Mouse (Mus musculus) forebrain, embryonic 11.5 days (tissue): ENCODE measurements around the gene Ccr7. TPM values are rescaled to one million over a fixed set of nuclear protein-coding genes. Genes with fewer than 3 reads are reported as not detected.

Experiments used
- ATAC-seq: fragments of 200-750 bp; cut with Nextera tagmentation; replicated peaks from 2 replicates; pipeline ENCODE4 v1.8.0; 2017; ENCODE audit warnings: moderate TSS enrichment; ENCODE audit not compliant: low FRiP score
- DNase-seq: peaks from one replicate; pipeline ENCODE4 v3.0.0-alpha.2; 2017; ENCODE audit warnings: low spot score
- H3K27ac ChIP-seq: fragments of 300-500 bp; sonication (generic); 2 replicates; pipeline ENCODE4 v1.5.1; 2014; ENCODE audit warnings: low read depth, low read length
- H3K27me3 ChIP-seq: fragments of 300-500 bp; sonication (generic); 2 replicates; pipeline ENCODE4 v1.6.1; 2014; ENCODE audit warnings: mild to moderate bottlenecking, low read length, mixed read lengths; ENCODE audit not compliant: control insufficient read depth, insufficient read depth
- H3K36me3 ChIP-seq: fragments of 300-500 bp; sonication (generic); 2 replicates; pipeline ENCODE4 v1.6.1; 2014; ENCODE audit warnings: mild to moderate bottlenecking, low read length, moderate library complexity, mixed read lengths; ENCODE audit not compliant: control insufficient read depth, insufficient read depth
- H3K4me1 ChIP-seq: fragments of 300-500 bp; sonication (generic); replicated peaks from 2 replicates; pipeline ENCODE4 v1.6.1; 2014; ENCODE audit warnings: low read length, mixed read lengths; ENCODE audit not compliant: control insufficient read depth, insufficient read depth
- H3K4me2 ChIP-seq: fragments of 300-500 bp; sonication (generic); 2 replicates; pipeline ENCODE4 v1.6.1; 2014; ENCODE audit warnings: low read depth, mild to moderate bottlenecking, low read length, moderate library complexity, mixed read lengths; ENCODE audit not compliant: severe bottlenecking
- H3K4me3 ChIP-seq: fragments of 300-500 bp; sonication (generic); 2 replicates; pipeline ENCODE4 v1.5.1; 2014; ENCODE audit warnings: low read depth, low read length
- H3K9ac ChIP-seq: fragments of 300-500 bp; sonication (generic); 2 replicates; pipeline ENCODE4 v1.6.1; 2014; ENCODE audit warnings: low read length
- H3K9me3 ChIP-seq: fragments of 300-500 bp; sonication (generic); 2 replicates; pipeline ENCODE4 v1.6.1; 2016; ENCODE audit warnings: low read length, mixed read lengths; ENCODE audit not compliant: control insufficient read depth
- WGBS: fragments of 180-500 bp; shearing (Covaris S2); extraction: QIAGEN DNeasy Blood & Tissue Kit; methylation state at CpG from one replicate; pipeline ENCODE4 v1.1.7; 2014; 5-methylcytosine and 5-hydroxymethylcytosine counted together
- polyA plus RNA-seq: library from polyadenylated mRNA; unstranded; fragments of >200 nt; fragmentation: Nextera tagmentation; extraction: Ambion mirVana; gene quantifications from 2 replicates; pipeline ENCODE4 v1.2.1, GENCODE M21; 2014

Ccr7 gene
- polyA plus RNA-seq, 1 experiment from 2014 or later = 0.31 TPM

GRCm38 (mm10) chr11:99118420-99118819, 36.5 kb downstream of the Ccr7 start:
- H3K27me3 ChIP-seq = no peaks in the 10 kb centered on the region
- no peak overlapping the region for H3K9ac ChIP-seq
- no peak overlapping the region for H3K4me2 ChIP-seq
- WGBS = 100% methylated on average over 1 of the region's 1 CpGs
- no peaks in the 10 kb centered on the region; the same call in 1 of the 2 replicates for H3K9me3 ChIP-seq
- DNase-seq (no peak), ATAC-seq (no peak)
- no peak overlapping the region for H3K27ac ChIP-seq
- H3K36me3 ChIP-seq = no peaks in the 10 kb centered on the region
- peaks cover 7% of the 10 kb centered on the region for H3K4me1 ChIP-seq
- H3K4me3 ChIP-seq = no peak overlapping the region

- 85% methylated on average over 7 of the region's 7 CpGs for WGBS
- Histone ChIP-seq H3K4me2 (no peak overlapping the region), H3K4me3 (no peak overlapping the region), H3K27ac (no peak overlapping the region), H3K4me1 (peaks cover 7% of the 10 kb centered on the region), H3K36me3 (no peaks in the 10 kb centered on the region), H3K9ac (no peak overlapping the region), H3K9me3 (no peaks in the 10 kb centered on the region; the same call in 1 of the 2 replicates), H3K27me3 (no peaks in the 10 kb centered on the region)
- ATAC-seq = no peak
- no peak for DNase-seq
Measured at GRCm38 (mm10) chr11:99117907-99118306, 37.0 kb downstream of the Ccr7 start.

GRCm38 (mm10) chr11:99115940-99116339, 38.9 kb downstream of the Ccr7 start:
- no peaks in the 10 kb centered on the region for H3K36me3 ChIP-seq
- DNase-seq (no peak), ATAC-seq (no peak)
- H3K4me1 ChIP-seq = peaks cover 8% of the 10 kb centered on the region
- H3K9ac ChIP-seq = no peak overlapping the region
- no peaks in the 10 kb centered on the region; the same call in 1 of the 2 replicates for H3K9me3 ChIP-seq
- H3K4me2 ChIP-seq = no peak overlapping the region
- 80% methylated on average over 6 of the region's 6 CpGs for WGBS
- H3K27me3 ChIP-seq = no peaks in the 10 kb centered on the region
- no peak overlapping the region for H3K4me3 ChIP-seq
- H3K27ac ChIP-seq = no peak overlapping the region

GRCm38 (mm10) chr11:99113111-99113510, 41.8 kb downstream of the Ccr7 start:
- Histone ChIP-seq H3K27ac (peak overlapping the region; percentile 50), H3K36me3 (no peaks in the 10 kb centered on the region), H3K4me2 (no peak overlapping the region), H3K9ac (no peak overlapping the region), H3K27me3 (no peaks in the 10 kb centered on the region), H3K4me3 (no peak overlapping the region), H3K4me1 (peaks cover 2% of the 10 kb centered on the region; the same call in 1 of the 2 replicates), H3K9me3 (no peaks in the 10 kb centered on the region; the same call in 1 of the 2 replicates)
- DNase-seq (no peak), ATAC-seq (no peak)
- WGBS = 0% methylated on average over 3 of the region's 3 CpGs

GRCm38 (mm10) chr11:99112700-99113099, 42.2 kb downstream of the Ccr7 start:
- 25% methylated on average over 5 of the region's 5 CpGs for WGBS
- no peak overlapping the region for H3K4me3 ChIP-seq

GRCm38 (mm10) chr11:99111631-99112030, 43.2 kb downstream of the Ccr7 start:
- Histone ChIP-seq H3K9ac (no peak overlapping the region), H3K4me2 (no peak overlapping the region), H3K4me1 (peaks cover 2% of the 10 kb centered on the region; the same call in 1 of the 2 replicates), H3K4me3 (no peak overlapping the region), H3K27ac (no peak overlapping the region), H3K27me3 (no peaks in the 10 kb centered on the region), H3K36me3 (no peaks in the 10 kb centered on the region), H3K9me3 (no peaks in the 10 kb centered on the region; the same call in 1 of the 2 replicates)
- DNase-seq (no peak), ATAC-seq (no peak)
- 93% methylated on average over 7 of the region's 7 CpGs for WGBS

More at GRCm38 (mm10) chr11:99112700-99113099, 42.2 kb downstream of the Ccr7 start:
- peaks cover 2% of the 10 kb centered on the region; the same call in 1 of the 2 replicates for H3K4me1 ChIP-seq
- H3K27ac ChIP-seq = peak overlapping the region; percentile 50; the same call in 1 of the 2 replicates
- no peaks in the 10 kb centered on the region for H3K36me3 ChIP-seq
- ATAC-seq (no peak), DNase-seq (no peak)
- no peak overlapping the region for H3K4me2 ChIP-seq
- H3K9ac ChIP-seq = no peak overlapping the region
- H3K27me3 ChIP-seq = no peaks in the 10 kb centered on the region
- no peaks in the 10 kb centered on the region; the same call in 1 of the 2 replicates for H3K9me3 ChIP-seq

- Histone ChIP-seq H3K4me1 (peaks cover 2% of the 10 kb centered on the region; the same call in 1 of the 2 replicates), H3K27ac (no peak overlapping the region), H3K4me3 (no peak overlapping the region), H3K36me3 (no peaks in the 10 kb centered on the region), H3K9ac (no peak overlapping the region), H3K27me3 (no peaks in the 10 kb centered on the region), H3K9me3 (no peaks in the 10 kb centered on the region; the same call in 1 of the 2 replicates), H3K4me2 (no peak overlapping the region)
- DNase-seq (no peak), ATAC-seq (no peak)
- WGBS = 73% methylated on average over 11 of the region's 11 CpGs
Measured at GRCm38 (mm10) chr11:99111155-99111554, 43.7 kb downstream of the Ccr7 start.

- Histone ChIP-seq H3K4me3 (no peak overlapping the region), H3K27ac (no peak overlapping the region), H3K4me2 (no peak overlapping the region), H3K9me3 (no peaks in the 10 kb centered on the region; the same call in 1 of the 2 replicates), H3K36me3 (no peaks in the 10 kb centered on the region), H3K4me1 (peaks cover 2% of the 10 kb centered on the region; the same call in 1 of the 2 replicates), H3K27me3 (no peaks in the 10 kb centered on the region), H3K9ac (no peak overlapping the region)
- WGBS = 79% methylated on average over 15 of the region's 15 CpGs
- DNase-seq (no peak), ATAC-seq (no peak)
Measured at GRCm38 (mm10) chr11:99110370-99111110, 44.3 kb downstream of the Ccr7 start.
